Mouse (Mus musculus) midbrain, postnatal 0 days (tissue): ENCODE data around the gene Tlr4. TPM values are rescaled to one million over a fixed set of nuclear protein-coding genes. Genes with fewer than 3 reads are reported as not detected.

Experiments
- ATAC-seq: fragments of 200-750 bp; cut with Nextera tagmentation; 2 replicates; pipeline ENCODE4 v1.8.0; 2017; ENCODE audit warnings: moderate number of reproducible peaks, mild to moderate bottlenecking, moderate TSS enrichment, moderate library complexity; ENCODE audit not compliant: low FRiP score
- DNase-seq: peaks from one replicate; pipeline ENCODE4 v3.0.0-alpha.2; 2015; ENCODE audit warnings: low spot score
- H3K27ac ChIP-seq: fragments of 300-500 bp; sonication (generic); 2 replicates; pipeline ENCODE4 v1.5.1; 2014; ENCODE audit warnings: low read depth, mild to moderate bottlenecking, low read length, mixed read lengths
- H3K27me3 ChIP-seq: fragments of 300-500 bp; sonication (generic); 2 replicates; pipeline ENCODE4 v1.6.1; 2014; ENCODE audit warnings: low read length, control low read depth, mixed read lengths; ENCODE audit not compliant: insufficient read depth
- H3K36me3 ChIP-seq: fragments of 300-500 bp; sonication (generic); 2 replicates; pipeline ENCODE4 v1.6.1; 2014; ENCODE audit warnings: low read length, control low read depth, mixed read lengths; ENCODE audit not compliant: insufficient read depth
- H3K4me1 ChIP-seq: fragments of 300-500 bp; sonication (generic); 2 replicates; pipeline ENCODE4 v1.6.1; 2014; ENCODE audit warnings: mild to moderate bottlenecking, control low read depth, antibody characterized with exemption, low read length, mixed read lengths; ENCODE audit not compliant: insufficient read depth
- H3K4me2 ChIP-seq: fragments of 300-500 bp; sonication (generic); 2 replicates; pipeline ENCODE4 v1.6.1; 2014; ENCODE audit warnings: low read depth, mild to moderate bottlenecking, low read length, mixed read lengths; ENCODE audit not compliant: poor library complexity, severe bottlenecking
- H3K4me3 ChIP-seq: fragments of 300-500 bp; sonication (generic); 2 replicates; pipeline ENCODE4 v1.5.1; 2014; ENCODE audit warnings: low read depth, mild to moderate bottlenecking, low read length, moderate library complexity
- H3K9ac ChIP-seq: fragments of 300-500 bp; sonication (generic); replicated peaks from 2 replicates; pipeline ENCODE4 v1.6.1; 2014; ENCODE audit warnings: mild to moderate bottlenecking, low read length, moderate library complexity, mixed read lengths; ENCODE audit not compliant: poor library complexity, severe bottlenecking
- H3K9me3 ChIP-seq: fragments of 300-500 bp; sonication (generic); 2 replicates; pipeline ENCODE4 v1.6.1; 2016; ENCODE audit warnings: low read length, control low read depth
- CTCF ChIP-seq: IDR thresholded peaks from 2 replicates; pipeline ENCODE4 v1.5.1; 2016; ENCODE audit warnings: antibody characterized with exemption, mild to moderate bottlenecking
- WGBS: fragments of 180-500 bp; shearing (Covaris S2); extraction: QIAGEN DNeasy Blood & Tissue Kit; methylation state at CpG from one replicate; pipeline ENCODE4 v1.1.7; 2014; 5-methylcytosine and 5-hydroxymethylcytosine counted together
- polyA plus RNA-seq: library from polyadenylated mRNA; unstranded; fragments of >200 nt; fragmentation: Nextera tagmentation; extraction: Ambion mirVana; gene quantifications from 2 replicates; pipeline ENCODE4 v1.2.1, GENCODE M21; 2015
- total RNA-seq: library from RNA; depleted of rRNA; stranded (reverse); fragments of >200 nt; gene quantifications from 2 replicates; pipeline ENCODE4 v1.2.3, GENCODE M21; 2014

Tlr4 gene
- total and polyA plus RNA-seq, 2 experiments from 2014 or later = 0.39 to 1.8 TPM

DNA sequence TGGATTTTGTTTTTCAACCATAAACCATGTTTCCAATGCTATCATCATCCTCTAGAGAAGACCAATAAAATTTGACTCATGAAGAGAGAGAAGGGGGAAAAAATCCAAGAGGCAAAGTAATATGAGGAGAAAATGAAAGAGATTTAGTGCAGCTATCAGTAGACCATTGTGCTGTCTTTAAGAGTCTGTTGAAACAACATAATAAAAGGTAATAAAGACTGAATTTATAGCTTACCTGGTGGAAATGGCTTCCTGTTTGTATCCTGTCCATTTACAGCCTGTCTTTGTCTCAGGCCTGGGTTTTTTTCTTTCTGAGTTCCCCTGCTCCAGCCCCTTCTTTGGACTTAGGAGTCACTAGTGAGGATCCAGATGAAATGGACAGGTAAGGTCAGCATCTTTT lies 81.0 kb downstream of the Tlr4 start:
- Histone ChIP-seq H3K9me3 (no peaks in the 10 kb centered on the region), H3K4me2 (no peak overlapping the region), H3K36me3 (no peaks in the 10 kb centered on the region), H3K4me1 (no peaks in the 10 kb centered on the region), H3K4me3 (no peak overlapping the region), H3K27ac (no peak overlapping the region), H3K27me3 (no peaks in the 10 kb centered on the region), H3K9ac (no peak overlapping the region)
- DNase-seq (no peak), ATAC-seq (no peak)
- TF ChIP-seq CTCF = no peak

- ATAC-seq = no peak
Observed at GRCm38 (mm10) chr4:66919630-66920372, 92.4 kb downstream of the Tlr4 start.

GRCm38 (mm10) chr4:66923616-66924276 lies 96.4 kb downstream of the Tlr4 start:
- WGBS = 53% methylated on average over 3 of the region's 3 CpGs
- peak; percentile 94 for TF ChIP-seq CTCF
- no peak overlapping the region for H3K27ac ChIP-seq
- no peaks in the 10 kb centered on the region for H3K36me3 ChIP-seq
- DNase-seq = peak; percentile 78
- no peaks in the 10 kb centered on the region for H3K9me3 ChIP-seq
- peaks cover 4% of the 10 kb centered on the region; the same call in 1 of the 2 replicates for H3K4me1 ChIP-seq
- H3K27me3 ChIP-seq = no peaks in the 10 kb centered on the region
- no peak overlapping the region for H3K9ac ChIP-seq
- ATAC-seq = peak; percentile 60; the same call in 1 of the 2 replicates
- no peak overlapping the region for H3K4me2 ChIP-seq
- H3K4me3 ChIP-seq = no peak overlapping the region

More at GRCm38 (mm10) chr4:66919630-66920372, 92.4 kb downstream of the Tlr4 start:
- no peaks in the 10 kb centered on the region for H3K27me3 ChIP-seq
- no peak overlapping the region for H3K9ac ChIP-seq
- no peaks in the 10 kb centered on the region for H3K36me3 ChIP-seq
- peaks cover 4% of the 10 kb centered on the region; the same call in 1 of the 2 replicates for H3K4me1 ChIP-seq
- H3K4me3 ChIP-seq = no peak overlapping the region
- H3K27ac ChIP-seq = no peak overlapping the region
- TF ChIP-seq CTCF = no peak
- WGBS = 52% methylated on average over 3 of the region's 3 CpGs
- H3K9me3 ChIP-seq = no peaks in the 10 kb centered on the region
- no peak for DNase-seq
- no peak overlapping the region for H3K4me2 ChIP-seq

DNA sequence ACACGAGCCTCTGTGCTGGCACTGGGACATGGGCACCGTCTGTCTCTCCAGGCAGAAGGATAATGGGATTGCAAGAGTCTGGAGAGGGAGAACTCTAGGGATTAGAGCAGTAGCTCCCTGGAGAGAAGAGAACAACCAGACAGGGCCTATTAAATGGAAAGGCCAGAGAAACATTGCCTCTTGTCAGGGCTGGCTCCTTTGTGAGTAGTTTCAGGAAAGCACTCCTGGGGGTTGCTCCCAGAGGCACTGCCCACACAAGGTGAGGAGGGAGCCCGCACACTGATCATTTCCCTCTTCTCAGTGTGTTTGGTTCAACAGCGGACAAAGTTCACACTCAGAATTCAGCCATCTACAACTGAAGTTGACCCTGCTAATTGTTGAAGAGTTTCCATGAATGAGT lies 98.7 kb downstream of the Tlr4 start:
- DNase-seq (no peak), ATAC-seq (no peak)
- TF ChIP-seq CTCF = no peak
- no peak overlapping the region for H3K9ac ChIP-seq
- no peak overlapping the region for H3K4me2 ChIP-seq
- H3K27me3 ChIP-seq = no peaks in the 10 kb centered on the region
- 48% methylated on average over 4 of the region's 4 CpGs for WGBS
- H3K9me3 ChIP-seq = no peaks in the 10 kb centered on the region
- H3K27ac ChIP-seq = no peak overlapping the region
- no peaks in the 10 kb centered on the region for H3K36me3 ChIP-seq
- H3K4me1 ChIP-seq = 0 out of 2 replicates have a peak, but pooled peaks cover 4% of the 10 kb centered on the region
- no peak overlapping the region for H3K4me3 ChIP-seq

DNA sequence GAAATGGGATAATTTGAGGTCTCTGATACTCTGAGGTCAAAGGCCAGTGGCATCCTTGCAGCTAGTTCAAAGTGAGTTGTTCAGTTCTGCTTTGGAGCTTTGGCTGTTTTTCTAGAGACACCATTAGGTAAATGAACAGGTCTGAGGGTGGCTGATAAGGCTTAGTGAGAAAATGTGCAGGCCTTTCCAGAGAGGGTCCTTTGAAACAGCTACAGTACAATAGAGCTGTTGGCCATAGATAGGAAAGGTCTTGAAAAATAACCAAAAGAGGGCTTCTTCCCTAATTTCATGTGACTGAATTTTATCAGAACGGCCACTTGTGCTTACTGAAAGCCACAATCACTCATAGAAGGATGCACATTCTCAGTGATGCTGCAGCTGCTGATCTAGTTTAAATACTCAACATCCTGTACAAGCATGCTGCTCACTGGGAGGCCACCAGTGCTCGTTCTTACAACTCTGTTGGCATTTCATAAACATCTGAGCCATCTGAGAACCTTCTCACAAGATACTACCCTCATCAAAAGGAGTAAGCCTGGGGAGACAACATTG lies 100.2 kb downstream of the Tlr4 start:
- H3K27me3 ChIP-seq = no peaks in the 10 kb centered on the region
- H3K4me1 ChIP-seq = 0 out of 2 replicates have a peak, but pooled peaks cover 4% of the 10 kb centered on the region
- 67% methylated on average over 2 of the region's 2 CpGs for WGBS
- ATAC-seq = no peak
- no peak overlapping the region for H3K4me2 ChIP-seq
- no peak overlapping the region for H3K9ac ChIP-seq
- H3K4me3 ChIP-seq = no peak overlapping the region
- no peaks in the 10 kb centered on the region for H3K36me3 ChIP-seq
- H3K27ac ChIP-seq = no peak overlapping the region
- TF ChIP-seq CTCF = no peak
- no peak for DNase-seq
- H3K9me3 ChIP-seq = no peaks in the 10 kb centered on the region
